Mouse (Mus musculus): ENCODE results near the gene Trpt1. TPM values are rescaled to one million over a fixed set of nuclear protein-coding genes. Genes with fewer than 3 reads are reported as not detected.

The Trpt1 gene
- polyA plus RNA-seq (2012; rRNA removed): 24.2 and 25.8 TPM in 2 replicates

- no peak for TF ChIP-seq CTCF (IDR thresholded peaks at IDR 0.05; ENCODE audit: extremely low read depth, insufficient read depth, low read length)
- peak; percentile 67 for TF ChIP-seq POLR2A (IDR thresholded peaks at IDR 0.05; ENCODE audit: extremely low read depth, insufficient read depth, low read length)
- H3K4me1 ChIP-seq (ENCODE audit: control insufficient read depth, insufficient read depth, low read length): peaks cover 4% of the 10 kb centered on the region; the same call in 1 of the 2 replicates
- H3K27ac ChIP-seq (ENCODE audit: insufficient read depth, low read length): peak within 1 kb of the TSS; percentile 24; the same call in 1 of the 2 replicates
- H3K4me3 ChIP-seq (ENCODE audit: insufficient read depth, low read length): peak within 1 kb of the TSS; percentile 66
These were observed at the start of gene Trpt1, which contains the start of gene Nudt22 for GRCm38 (mm10) chr19:6996006-6996405. Trpt1 (plus strand) TSS chr19:6996131. Nudt22 (minus strand) TSS chr19:6996117.

GRCm38 (mm10) chr19:6947742-6948141 lies 48.2 kb upstream of the Trpt1 start:
- H3K4me1 ChIP-seq (ENCODE audit: control insufficient read depth, insufficient read depth, low read length): peaks cover 2% of the 10 kb centered on the region; the same call in 1 of the 2 replicates
- no peak overlapping the region for H3K27ac ChIP-seq (ENCODE audit: insufficient read depth, low read length)
- TF ChIP-seq POLR2A (IDR thresholded peaks at IDR 0.05; ENCODE audit: extremely low read depth, insufficient read depth, low read length): no peak
- no peak overlapping the region for H3K4me3 ChIP-seq (ENCODE audit: insufficient read depth, low read length)

- TF ChIP-seq POLR2A (IDR thresholded peaks at IDR 0.05; ENCODE audit: extremely low read depth, insufficient read depth, low read length) (no peak), CTCF (IDR thresholded peaks at IDR 0.05; ENCODE audit: extremely low read depth, insufficient read depth, low read length) (no peak)
- Histone ChIP-seq H3K4me3 (ENCODE audit: insufficient read depth, low read length) (no peak overlapping the region), H3K27ac (ENCODE audit: insufficient read depth, low read length) (no peak overlapping the region), H3K4me1 (ENCODE audit: control insufficient read depth, insufficient read depth, low read length) (peaks cover 2% of the 10 kb centered on the region; the same call in 1 of the 2 replicates)
These were observed 47.7 kb upstream of the Trpt1 start for GRCm38 (mm10) chr19:6948186-6948585.

GRCm38 (mm10) chr19:6949532-6949931 lies 46.4 kb upstream of the Trpt1 start:
- 0 out of 2 replicates have a peak, but pooled peaks have one; percentile 3 for TF ChIP-seq POLR2A (IDR thresholded peaks at IDR 0.05; ENCODE audit: extremely low read depth, insufficient read depth, low read length)
- no peak for TF ChIP-seq CTCF (IDR thresholded peaks at IDR 0.05; ENCODE audit: extremely low read depth, insufficient read depth, low read length)
- Histone ChIP-seq H3K27ac (ENCODE audit: insufficient read depth, low read length) (no peak overlapping the region), H3K4me1 (ENCODE audit: control insufficient read depth, insufficient read depth, low read length) (peaks cover 2% of the 10 kb centered on the region; the same call in 1 of the 2 replicates), H3K4me3 (ENCODE audit: insufficient read depth, low read length) (no peak overlapping the region)

GRCm38 (mm10) chr19:6949951-6950350 lies 46.0 kb upstream of the Trpt1 start:
- peaks cover 2% of the 10 kb centered on the region; the same call in 1 of the 2 replicates for H3K4me1 ChIP-seq (ENCODE audit: control insufficient read depth, insufficient read depth, low read length)
- H3K27ac ChIP-seq (ENCODE audit: insufficient read depth, low read length): no peak overlapping the region
- TF ChIP-seq CTCF (IDR thresholded peaks at IDR 0.05; ENCODE audit: extremely low read depth, insufficient read depth, low read length) (no peak), POLR2A (IDR thresholded peaks at IDR 0.05; ENCODE audit: extremely low read depth, insufficient read depth, low read length) (no peak)
- H3K4me3 ChIP-seq (ENCODE audit: insufficient read depth, low read length): peak overlapping the region; percentile 66; the same call in 1 of the 2 replicates

GRCm38 (mm10) chr19:6950613-6951153 lies 45.2 kb upstream of the Trpt1 start:
- TF ChIP-seq CTCF (IDR thresholded peaks at IDR 0.05; ENCODE audit: extremely low read depth, insufficient read depth, low read length): no peak
- TF ChIP-seq POLR2A (IDR thresholded peaks at IDR 0.05; ENCODE audit: extremely low read depth, insufficient read depth, low read length): peak; percentile 78; the same call in 1 of the 2 replicates
- Histone ChIP-seq H3K27ac (ENCODE audit: insufficient read depth, low read length) (peak overlapping the region; percentile 72), H3K4me3 (ENCODE audit: insufficient read depth, low read length) (peak overlapping the region; percentile 66), H3K4me1 (ENCODE audit: control insufficient read depth, insufficient read depth, low read length) (peaks cover 2% of the 10 kb centered on the region; the same call in 1 of the 2 replicates)

GRCm38 (mm10) chr19:6951381-6951968 lies 44.5 kb upstream of the Trpt1 start:
- peak overlapping the region; percentile 76 for H3K27ac ChIP-seq (ENCODE audit: insufficient read depth, low read length)
- TF ChIP-seq POLR2A (IDR thresholded peaks at IDR 0.05; ENCODE audit: extremely low read depth, insufficient read depth, low read length) (peak; percentile 69), CTCF (IDR thresholded peaks at IDR 0.05; ENCODE audit: extremely low read depth, insufficient read depth, low read length) (no peak)
- H3K4me3 ChIP-seq (ENCODE audit: insufficient read depth, low read length): peak overlapping the region; percentile 66
- H3K4me1 ChIP-seq (ENCODE audit: control insufficient read depth, insufficient read depth, low read length): peaks cover 2% of the 10 kb centered on the region; the same call in 1 of the 2 replicates

- peaks cover 2% of the 10 kb centered on the region; the same call in 1 of the 2 replicates for H3K4me1 ChIP-seq (ENCODE audit: control insufficient read depth, insufficient read depth, low read length)
- peak overlapping the region; percentile 76 for H3K27ac ChIP-seq (ENCODE audit: insufficient read depth, low read length)
- peak overlapping the region; percentile 66 for H3K4me3 ChIP-seq (ENCODE audit: insufficient read depth, low read length)
- TF ChIP-seq CTCF (IDR thresholded peaks at IDR 0.05; ENCODE audit: extremely low read depth, insufficient read depth, low read length) (no peak), POLR2A (IDR thresholded peaks at IDR 0.05; ENCODE audit: extremely low read depth, insufficient read depth, low read length) (no peak)
These were observed 43.8 kb upstream of the Trpt1 start for GRCm38 (mm10) chr19:6951994-6952711.

- Histone ChIP-seq H3K4me3 (ENCODE audit: insufficient read depth, low read length) (peak overlapping the region; percentile 66), H3K4me1 (ENCODE audit: control insufficient read depth, insufficient read depth, low read length) (peaks cover 2% of the 10 kb centered on the region; the same call in 1 of the 2 replicates), H3K27ac (ENCODE audit: insufficient read depth, low read length) (peak overlapping the region; percentile 76)
- TF ChIP-seq POLR2A (IDR thresholded peaks at IDR 0.05; ENCODE audit: extremely low read depth, insufficient read depth, low read length) (no peak), CTCF (IDR thresholded peaks at IDR 0.05; ENCODE audit: extremely low read depth, insufficient read depth, low read length) (no peak)
These were observed 43.3 kb upstream of the Trpt1 start for GRCm38 (mm10) chr19:6952712-6953037.
